Mouse (Mus musculus) testis, adult 2 months (tissue): ENCODE data around the gene Cntn5.

Experiments
- CTCF ChIP-seq: fragments of 200-500 bp; IDR thresholded peaks from 2 replicates; pipeline ENCODE4 v1.5.1; 2012; ENCODE audit warnings: low read depth, mild to moderate bottlenecking, inconsistent platforms, low read length, moderate library complexity; ENCODE audit not compliant: control insufficient read depth, insufficient read depth, insufficient replicate concordance
- POLR2A ChIP-seq: fragments of 200-500 bp; IDR thresholded peaks from 2 replicates; pipeline ENCODE4 v1.6.1; 2012; ENCODE audit warnings: low read depth, mild to moderate bottlenecking, inconsistent platforms, low read length, moderate library complexity; ENCODE audit not compliant: control insufficient read depth

DNA sequence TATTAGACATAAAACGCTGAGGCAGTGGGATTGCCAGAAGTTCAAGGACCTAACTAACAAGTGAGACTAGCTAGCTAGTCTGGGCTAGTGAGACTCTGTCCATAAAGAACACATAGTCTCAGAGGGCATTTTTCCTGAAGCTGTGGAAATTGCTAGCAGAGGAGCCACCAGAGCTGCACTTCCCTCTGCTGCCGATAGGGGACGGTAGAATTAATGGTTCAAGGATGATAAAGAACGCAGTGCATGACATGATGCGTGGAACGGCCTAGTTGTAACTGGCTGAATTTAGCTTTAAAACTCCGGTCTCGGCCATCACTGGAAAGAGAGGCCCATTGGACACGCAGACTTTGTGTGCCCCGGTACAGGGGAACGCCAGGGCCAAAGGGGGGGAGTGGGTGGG is 555.8 kb downstream of the Cntn5 start:
- TF ChIP-seq CTCF, result peak; percentile 94; the same call in 1 of the 2 replicates
- no peak for TF ChIP-seq POLR2A
